Mouse (Mus musculus) midbrain, postnatal 0 days (tissue): ENCODE measurements around the gene Zbtb5. TPM values are rescaled to one million over a fixed set of nuclear protein-coding genes. Genes with fewer than 3 reads are reported as not detected.
"Not testable (repeated sequence)": the region's sequence is repeated elsewhere in the genome, so short reads cannot be mapped to it uniquely, and the experiment has no call there.

Experiments
- ATAC-seq: fragments of 200-750 bp; cut with Nextera tagmentation; 2 replicates; pipeline ENCODE4 v1.8.0; 2017; ENCODE audit warnings: moderate number of reproducible peaks, mild to moderate bottlenecking, moderate TSS enrichment, moderate library complexity; ENCODE audit not compliant: low FRiP score
- DNase-seq: peaks from one replicate; pipeline ENCODE4 v3.0.0-alpha.2; 2015; ENCODE audit warnings: low spot score
- H3K27ac ChIP-seq: fragments of 300-500 bp; sonication (generic); 2 replicates; pipeline ENCODE4 v1.5.1; 2014; ENCODE audit warnings: low read depth, mild to moderate bottlenecking, low read length, mixed read lengths
- H3K27me3 ChIP-seq: fragments of 300-500 bp; sonication (generic); 2 replicates; pipeline ENCODE4 v1.6.1; 2014; ENCODE audit warnings: low read length, control low read depth, mixed read lengths; ENCODE audit not compliant: insufficient read depth
- H3K36me3 ChIP-seq: fragments of 300-500 bp; sonication (generic); 2 replicates; pipeline ENCODE4 v1.6.1; 2014; ENCODE audit warnings: low read length, control low read depth, mixed read lengths; ENCODE audit not compliant: insufficient read depth
- H3K4me1 ChIP-seq: fragments of 300-500 bp; sonication (generic); 2 replicates; pipeline ENCODE4 v1.6.1; 2014; ENCODE audit warnings: mild to moderate bottlenecking, control low read depth, antibody characterized with exemption, low read length, mixed read lengths; ENCODE audit not compliant: insufficient read depth
- H3K4me2 ChIP-seq: fragments of 300-500 bp; sonication (generic); 2 replicates; pipeline ENCODE4 v1.6.1; 2014; ENCODE audit warnings: low read depth, mild to moderate bottlenecking, low read length, mixed read lengths; ENCODE audit not compliant: poor library complexity, severe bottlenecking
- H3K4me3 ChIP-seq: fragments of 300-500 bp; sonication (generic); 2 replicates; pipeline ENCODE4 v1.5.1; 2014; ENCODE audit warnings: low read depth, mild to moderate bottlenecking, low read length, moderate library complexity
- H3K9ac ChIP-seq: fragments of 300-500 bp; sonication (generic); replicated peaks from 2 replicates; pipeline ENCODE4 v1.6.1; 2014; ENCODE audit warnings: mild to moderate bottlenecking, low read length, moderate library complexity, mixed read lengths; ENCODE audit not compliant: poor library complexity, severe bottlenecking
- H3K9me3 ChIP-seq: fragments of 300-500 bp; sonication (generic); 2 replicates; pipeline ENCODE4 v1.6.1; 2016; ENCODE audit warnings: low read length, control low read depth
- CTCF ChIP-seq: IDR thresholded peaks from 2 replicates; pipeline ENCODE4 v1.5.1; 2016; ENCODE audit warnings: antibody characterized with exemption, mild to moderate bottlenecking
- WGBS: fragments of 180-500 bp; shearing (Covaris S2); extraction: QIAGEN DNeasy Blood & Tissue Kit; methylation state at CpG from one replicate; pipeline ENCODE4 v1.1.7; 2014; 5-methylcytosine and 5-hydroxymethylcytosine counted together
- polyA plus RNA-seq: library from polyadenylated mRNA; unstranded; fragments of >200 nt; fragmentation: Nextera tagmentation; extraction: Ambion mirVana; gene quantifications from 2 replicates; pipeline ENCODE4 v1.2.1, GENCODE M21; 2015
- total RNA-seq: library from RNA; depleted of rRNA; stranded (reverse); fragments of >200 nt; gene quantifications from 2 replicates; pipeline ENCODE4 v1.2.3, GENCODE M21; 2014

Gene Zbtb5
- total and polyA plus RNA-seq, 2 experiments from 2014 or later, result 35.9 to 57.3 TPM

DNA sequence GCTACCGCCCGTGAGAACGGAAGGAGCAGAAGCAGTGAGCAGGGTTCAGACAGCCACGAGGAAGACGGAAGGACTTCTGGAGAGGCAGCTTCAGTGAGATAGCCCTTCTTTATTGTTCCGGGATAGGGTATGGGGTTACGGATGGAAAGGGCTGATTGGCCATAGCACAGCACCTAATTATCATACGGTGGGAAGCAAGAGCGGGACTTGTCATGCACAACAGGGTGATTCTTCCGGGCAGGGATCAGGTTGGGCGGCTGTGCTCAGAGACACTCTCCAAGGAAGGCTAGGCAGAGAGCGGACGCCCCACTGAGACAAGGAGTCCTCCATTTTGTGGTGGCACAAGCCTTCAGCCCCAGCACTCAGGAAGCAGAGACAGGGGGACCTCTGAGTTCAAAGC lies 53.0 kb downstream of the Zbtb5 start:
- 94% methylated on average over 13 of the region's 13 CpGs for WGBS
- Histone ChIP-seq H3K4me1 (no peaks in the 10 kb centered on the region), H3K9ac (no peak overlapping the region), H3K27me3 (no peaks in the 10 kb centered on the region), H3K4me2 (no peak overlapping the region), H3K9me3 (no peaks in the 10 kb centered on the region), H3K4me3 (no peak overlapping the region), H3K36me3 (no peaks in the 10 kb centered on the region), H3K27ac (no peak overlapping the region)
- ATAC-seq, result no peak
- no peak for TF ChIP-seq CTCF
- no peak for DNase-seq

DNA sequence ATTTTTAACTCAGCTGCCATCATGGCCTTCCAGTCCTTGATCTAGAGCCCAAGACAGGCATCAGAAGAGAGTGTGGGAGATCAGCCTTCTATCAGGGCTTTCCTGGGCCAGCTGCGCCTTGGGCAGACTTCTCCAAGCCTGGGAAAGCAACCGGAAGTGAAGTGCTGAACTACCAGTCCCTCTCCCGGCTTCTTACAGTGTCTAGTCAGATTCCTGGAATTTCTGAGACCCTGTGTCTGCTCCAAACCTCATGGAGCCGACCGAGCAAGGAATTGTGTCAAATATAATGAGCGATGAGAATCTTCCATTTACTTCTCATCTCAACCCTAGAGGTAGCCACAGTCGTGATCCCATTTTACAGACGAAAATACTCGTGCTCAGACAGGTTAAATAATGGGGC lies 53.4 kb downstream of the Zbtb5 start:
- H3K36me3 ChIP-seq, result no peaks in the 10 kb centered on the region
- WGBS, result 90% methylated on average over 9 of the region's 9 CpGs
- TF ChIP-seq CTCF, result no peak
- ATAC-seq (no peak), DNase-seq (no peak)
- H3K27ac ChIP-seq, result no peak overlapping the region
- H3K27me3 ChIP-seq, result no peaks in the 10 kb centered on the region
- no peak overlapping the region for H3K4me3 ChIP-seq
- H3K9ac ChIP-seq, result no peak overlapping the region
- no peak overlapping the region for H3K4me2 ChIP-seq
- H3K9me3 ChIP-seq, result no peaks in the 10 kb centered on the region
- no peaks in the 10 kb centered on the region for H3K4me1 ChIP-seq

DNA sequence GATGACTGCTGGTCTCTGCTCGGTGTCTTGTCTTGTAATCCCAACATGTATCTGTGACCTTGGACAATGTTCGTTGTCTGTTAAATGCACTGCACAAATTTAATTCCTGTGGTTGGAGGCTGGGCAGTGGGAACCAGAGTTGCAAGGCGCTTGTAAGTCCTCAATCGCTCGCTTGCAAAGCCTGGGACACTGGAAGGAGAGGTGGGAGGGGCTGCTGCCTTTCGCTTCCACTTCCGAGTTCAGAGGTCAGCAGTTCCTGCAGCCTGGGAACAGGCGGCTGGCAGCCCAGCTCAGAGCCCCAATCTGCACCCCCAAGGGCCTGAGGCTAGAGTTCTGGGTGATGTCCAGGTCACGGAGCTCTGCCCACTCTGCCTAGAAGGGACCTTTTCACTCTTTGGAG lies 59.2 kb downstream of the Zbtb5 start:
- 78% methylated on average over 9 of the region's 9 CpGs for WGBS

DNA sequence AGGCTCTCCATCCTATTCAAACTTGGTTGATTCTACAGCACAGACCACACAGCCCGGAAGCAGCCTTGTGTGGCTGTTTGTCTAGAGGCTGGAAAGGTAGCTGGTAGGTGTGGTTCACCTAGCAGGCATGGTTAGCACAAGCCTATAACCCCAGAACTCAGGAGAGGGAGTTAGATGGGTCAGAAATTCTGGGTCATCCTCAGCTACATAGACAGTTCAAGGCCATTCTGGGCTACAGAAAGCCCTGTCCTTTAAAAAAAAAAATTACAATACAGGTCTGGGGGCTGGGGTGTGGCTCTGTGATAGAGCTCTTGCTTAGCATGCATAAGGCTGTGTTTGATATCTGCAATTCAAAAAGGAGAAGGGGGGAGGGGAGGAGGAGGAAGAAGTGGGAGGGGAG lies 63.9 kb downstream of the Zbtb5 start:
- whole genome bisulfite sequencing, result 93% methylated on average over 1 of the region's 1 CpGs
- no peak for ATAC-seq
- Histone ChIP-seq H3K36me3 (no peaks in the 10 kb centered on the region), H3K9ac (no peak overlapping the region), H3K9me3 (no peaks in the 10 kb centered on the region), H3K27me3 (no peaks in the 10 kb centered on the region), H3K4me1 (no peaks in the 10 kb centered on the region), H3K4me3 (no peak overlapping the region), H3K27ac (no peak overlapping the region), H3K4me2 (no peak overlapping the region)
- no peak for DNase-seq
- TF ChIP-seq CTCF, result no peak

More for the DNA sequence above, 59.2 kb downstream of the Zbtb5 start:
- Histone ChIP-seq H3K27me3 (no peaks in the 10 kb centered on the region), H3K4me2 (no peak overlapping the region), H3K27ac (no peak overlapping the region), H3K36me3 (no peaks in the 10 kb centered on the region), H3K9me3 (no peaks in the 10 kb centered on the region), H3K4me1 (no peaks in the 10 kb centered on the region), H3K9ac (no peak overlapping the region), H3K4me3 (no peak overlapping the region)
- DNase-seq (no peak), ATAC-seq (no peak)
- TF ChIP-seq CTCF, result no peak

DNA sequence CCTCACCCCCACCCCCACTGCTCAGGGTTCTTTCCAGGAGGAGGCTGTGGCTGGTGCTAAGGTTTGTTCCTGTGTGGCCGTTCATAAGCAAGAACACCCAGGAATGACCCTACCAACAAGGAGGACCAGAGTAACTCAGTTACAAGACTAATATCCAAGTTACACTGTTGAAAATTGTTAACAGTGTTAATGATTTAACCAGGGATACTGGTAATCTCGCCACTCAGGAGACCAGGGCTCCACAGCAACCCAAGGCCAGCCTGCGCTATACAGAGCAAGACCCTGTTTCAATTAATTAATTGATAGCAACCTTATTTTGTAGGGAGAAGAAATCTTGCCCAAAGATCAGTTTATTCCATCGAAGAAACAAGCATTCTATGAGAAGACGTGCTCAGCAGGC lies 64.7 kb downstream of the Zbtb5 start:
- Histone ChIP-seq H3K9ac (no peak overlapping the region), H3K4me3 (no peak overlapping the region), H3K27ac (no peak overlapping the region), H3K4me1 (no peaks in the 10 kb centered on the region), H3K4me2 (no peak overlapping the region), H3K9me3 (no peaks in the 10 kb centered on the region), H3K36me3 (no peaks in the 10 kb centered on the region), H3K27me3 (no peaks in the 10 kb centered on the region)
- ATAC-seq (no peak), DNase-seq (no peak)
- 92% methylated on average over 5 of the region's 5 CpGs for WGBS
- TF ChIP-seq CTCF, result no peak

DNA sequence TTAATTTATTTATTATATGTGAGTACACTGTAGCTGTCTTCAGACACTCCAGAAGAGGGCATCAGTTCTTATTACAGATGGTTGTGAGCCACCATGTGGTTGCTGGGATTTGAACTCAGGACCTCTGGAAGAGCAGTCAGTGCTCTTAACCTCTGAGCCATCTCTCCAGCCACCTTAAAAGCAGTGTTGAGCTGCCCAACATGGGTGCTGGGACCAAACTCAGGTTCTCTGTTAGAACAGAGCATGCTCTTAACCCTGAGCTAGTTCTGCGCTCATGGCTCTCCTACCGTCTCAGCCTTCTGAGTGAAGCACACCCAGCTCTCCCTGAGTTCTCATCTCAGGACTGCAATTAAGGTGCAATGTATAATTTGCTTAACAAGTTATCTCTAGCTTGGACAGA lies 66.1 kb downstream of the Zbtb5 start:
- not testable (repeated sequence) for H3K36me3 ChIP-seq, H3K4me3 ChIP-seq, H3K9ac ChIP-seq, ATAC-seq, H3K9me3 ChIP-seq, H3K4me1 ChIP-seq, DNase-seq, H3K4me2 ChIP-seq, H3K27me3 ChIP-seq, H3K27ac ChIP-seq
- WGBS, result 97% methylated on average over 2 of the region's 2 CpGs
